Mouse (Mus musculus): ENCODE data around the gene Dazap1. TPM values are rescaled to one million over a fixed set of nuclear protein-coding genes. Genes with fewer than 3 reads are reported as not detected.

Dazap1 gene
- total RNA-seq, 1 experiment, result 154 TPM

DNA sequence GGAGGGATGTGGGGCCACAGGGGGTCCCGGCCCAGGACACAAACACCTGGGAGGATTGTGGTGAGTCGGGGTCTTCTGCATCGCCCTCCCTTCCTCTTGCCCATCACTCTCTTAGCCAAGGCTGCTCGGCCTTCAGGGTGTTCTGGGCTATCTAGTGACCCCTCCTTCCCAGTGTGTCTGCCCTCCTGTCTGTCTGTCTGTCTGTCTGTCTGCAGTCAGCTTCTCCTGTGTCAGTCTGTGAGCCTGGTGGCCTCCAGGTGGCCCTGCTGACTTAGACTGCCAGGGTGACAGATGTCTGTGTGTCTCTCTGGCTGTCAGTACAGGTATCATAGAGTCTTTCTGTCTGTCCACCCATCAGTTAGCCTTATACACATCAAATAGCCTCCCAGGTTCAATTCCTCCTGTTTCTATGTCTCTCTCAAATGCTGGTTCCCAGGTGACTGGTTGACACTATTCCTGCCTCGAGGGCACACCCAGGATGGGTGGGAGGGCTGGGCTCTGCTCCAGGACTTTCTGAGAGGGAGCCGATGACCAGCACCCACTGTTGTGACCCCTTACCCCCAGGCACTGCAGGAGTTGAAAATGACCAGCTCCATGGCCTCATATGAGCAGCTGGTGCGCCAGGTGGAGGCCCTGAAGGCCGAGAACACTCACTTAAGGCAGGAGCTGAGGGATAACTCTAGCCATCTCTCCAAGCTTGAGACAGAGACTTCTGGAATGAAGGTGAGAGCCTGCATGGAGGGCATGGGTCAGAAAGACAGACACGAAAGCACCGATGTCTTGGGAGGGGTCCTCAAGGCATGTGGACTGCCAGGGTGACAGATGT lies 40.2 kb downstream of the Dazap1 start:
- H3K27ac ChIP-seq (ENCODE audit: insufficient read depth, low read depth, low read length, poor library complexity, severe bottlenecking), result no peak overlapping the region
- in situ Hi-C loops (cut with MboI; ENCODE audit: low sequenced_read_pairs in 2 of 2, unreplicated experiment in 2 of 2), result no loop called here
- no peak for DNase-seq (ENCODE audit: low read depth, low spot score)
- no peaks in the 10 kb centered on the region for H3K36me3 ChIP-seq (ENCODE audit: control insufficient read depth, insufficient read depth, low read length, poor library complexity, severe bottlenecking)
- TF ChIP-seq ZC3H11A (IDR thresholded peaks at IDR 0.05; ENCODE audit: borderline replicate concordance, low read depth, low read length), result no peak
- TF ChIP-seq CHD2 (IDR thresholded peaks at IDR 0.05; ENCODE audit: low read depth, low read length), result no peak
- no peak for TF ChIP-seq ZNF384 (IDR thresholded peaks at IDR 0.05; ENCODE audit: low read depth, low read length)
- TF ChIP-seq MAFK (IDR thresholded peaks at IDR 0.05; ENCODE audit: insufficient read depth, low read depth, low read length), result no peak
- TF ChIP-seq HCFC1 (IDR thresholded peaks at IDR 0.05; ENCODE audit: borderline replicate concordance, insufficient read depth, low read length), result no peak
- H3K4me3 ChIP-seq (ENCODE audit: insufficient read depth in 1 of 2, low read depth in 1 of 2, low read length in 2 of 2, poor library complexity in 1 of 2, severe bottlenecking in 1 of 2), result no peak overlapping the region
- H3K9ac ChIP-seq (ENCODE audit: insufficient read depth, low read depth, low read length, poor library complexity, severe bottlenecking), result no peak overlapping the region
- peaks cover 0 to 6% of the 10 kb centered on the region in 2 experiments; a peak in 2 of 4 replicates for H3K4me1 ChIP-seq (ENCODE audit: control insufficient read depth in 2 of 2, insufficient read depth in 2 of 2, low read length in 2 of 2, poor library complexity in 1 of 2)
- no peaks in the 10 kb centered on the region for H3K9me3 ChIP-seq (ENCODE audit: control insufficient read depth, insufficient read depth, low read depth, low read length)

DNA sequence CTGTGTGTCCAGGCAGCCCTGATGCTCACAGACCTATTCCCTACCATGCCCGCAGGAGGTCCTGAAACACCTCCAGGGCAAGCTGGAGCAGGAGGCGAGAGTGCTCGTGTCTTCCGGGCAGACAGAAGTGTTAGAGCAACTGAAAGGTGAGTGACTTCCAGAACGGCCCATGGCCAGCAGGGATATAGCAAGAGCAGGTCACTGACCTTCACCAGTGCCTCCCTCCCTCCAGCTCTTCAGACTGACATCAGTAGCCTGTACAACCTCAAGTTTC lies 40.7 kb downstream of the Dazap1 start:
- no peak for DNase-seq (ENCODE audit: low read depth, low spot score)
- Histone ChIP-seq H3K4me3 (ENCODE audit: insufficient read depth in 1 of 2, low read depth in 1 of 2, low read length in 2 of 2, poor library complexity in 1 of 2, severe bottlenecking in 1 of 2) (no peak overlapping the region), H3K27ac (ENCODE audit: insufficient read depth, low read depth, low read length, poor library complexity, severe bottlenecking) (no peak overlapping the region), H3K4me1 (ENCODE audit: control insufficient read depth in 2 of 2, insufficient read depth in 2 of 2, low read length in 2 of 2, poor library complexity in 1 of 2) (peaks cover 0 to under 1% of the 10 kb centered on the region in 2 experiments; a peak in 2 of 4 replicates), H3K36me3 (ENCODE audit: control insufficient read depth, insufficient read depth, low read length, poor library complexity, severe bottlenecking) (no peaks in the 10 kb centered on the region), H3K9ac (ENCODE audit: insufficient read depth, low read depth, low read length, poor library complexity, severe bottlenecking) (no peak overlapping the region), H3K9me3 (ENCODE audit: control insufficient read depth, insufficient read depth, low read depth, low read length) (no peaks in the 10 kb centered on the region)
- in situ Hi-C loops (cut with MboI; ENCODE audit: low sequenced_read_pairs in 2 of 2, unreplicated experiment in 2 of 2), result no loop called here
- TF ChIP-seq ZC3H11A (IDR thresholded peaks at IDR 0.05; ENCODE audit: borderline replicate concordance, low read depth, low read length), result no peak
- no peak for TF ChIP-seq ZNF384 (IDR thresholded peaks at IDR 0.05; ENCODE audit: low read depth, low read length)
- no peak for TF ChIP-seq HCFC1 (IDR thresholded peaks at IDR 0.05; ENCODE audit: borderline replicate concordance, insufficient read depth, low read length)
- TF ChIP-seq CHD2 (IDR thresholded peaks at IDR 0.05; ENCODE audit: low read depth, low read length), result no peak
- no peak for TF ChIP-seq MAFK (IDR thresholded peaks at IDR 0.05; ENCODE audit: insufficient read depth, low read depth, low read length)

DNA sequence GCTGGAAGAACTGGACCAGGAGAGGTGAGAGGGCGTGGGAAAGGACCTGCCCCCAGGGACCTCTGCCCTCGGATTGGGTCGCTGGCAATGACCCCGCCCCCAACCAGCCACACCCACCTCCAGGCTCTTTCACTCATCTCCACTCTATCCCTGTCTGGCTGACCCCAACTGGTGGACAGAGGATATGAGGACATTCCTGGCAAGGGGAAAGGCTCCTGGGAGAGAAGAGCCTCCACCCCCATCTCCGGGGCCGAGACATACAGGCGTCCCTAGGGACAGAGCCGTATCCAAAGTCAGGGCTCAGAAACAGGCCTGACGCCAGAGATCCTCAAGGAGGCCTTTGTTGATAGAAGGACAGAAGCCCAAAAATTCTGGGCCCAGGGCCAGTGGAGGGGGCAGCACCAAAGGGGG lies 41.2 kb downstream of the Dazap1 start:
- Histone ChIP-seq H3K9ac (ENCODE audit: insufficient read depth, low read depth, low read length, poor library complexity, severe bottlenecking) (no peak overlapping the region), H3K27ac (ENCODE audit: insufficient read depth, low read depth, low read length, poor library complexity, severe bottlenecking) (no peak overlapping the region), H3K4me3 (ENCODE audit: insufficient read depth in 1 of 2, low read depth in 1 of 2, low read length in 2 of 2, poor library complexity in 1 of 2, severe bottlenecking in 1 of 2) (no peak overlapping the region), H3K36me3 (ENCODE audit: control insufficient read depth, insufficient read depth, low read length, poor library complexity, severe bottlenecking) (no peaks in the 10 kb centered on the region), H3K9me3 (ENCODE audit: control insufficient read depth, insufficient read depth, low read depth, low read length) (no peaks in the 10 kb centered on the region), H3K4me1 (ENCODE audit: control insufficient read depth in 2 of 2, insufficient read depth in 2 of 2, low read length in 2 of 2, poor library complexity in 1 of 2) (no peaks in the 10 kb centered on the region; a peak in 1 of 4 replicates)
- no peak for DNase-seq (ENCODE audit: low read depth, low spot score)
- TF ChIP-seq HCFC1 (IDR thresholded peaks at IDR 0.05; ENCODE audit: borderline replicate concordance, insufficient read depth, low read length), result no peak
- no peak for TF ChIP-seq ZNF384 (IDR thresholded peaks at IDR 0.05; ENCODE audit: low read depth, low read length)
- TF ChIP-seq CHD2 (IDR thresholded peaks at IDR 0.05; ENCODE audit: low read depth, low read length), result no peak
- TF ChIP-seq ZC3H11A (IDR thresholded peaks at IDR 0.05; ENCODE audit: borderline replicate concordance, low read depth, low read length), result no peak
- no peak for TF ChIP-seq MAFK (IDR thresholded peaks at IDR 0.05; ENCODE audit: insufficient read depth, low read depth, low read length)
- in situ Hi-C loops (cut with MboI; ENCODE audit: low sequenced_read_pairs in 2 of 2, unreplicated experiment in 2 of 2), result no loop called here

DNA sequence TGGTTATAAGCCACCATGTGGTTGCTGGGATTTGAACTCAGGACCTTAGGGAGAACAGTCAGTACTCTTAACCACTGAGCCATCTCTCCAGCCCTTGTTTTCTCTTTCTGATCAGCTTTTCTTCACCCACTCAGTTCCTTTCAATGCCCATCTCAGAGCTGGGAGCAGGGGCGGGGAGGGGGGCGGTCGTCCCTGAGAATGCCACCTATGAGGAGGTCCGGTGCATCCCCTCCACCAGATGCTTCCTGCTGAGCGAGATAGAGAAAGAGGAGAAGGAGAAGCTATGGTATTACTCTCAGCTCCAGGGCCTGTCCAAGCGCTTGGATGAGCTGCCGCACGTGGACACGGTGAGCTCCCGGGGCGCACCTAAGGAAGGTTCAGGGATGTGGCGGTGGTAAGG lies 43.2 kb downstream of the Dazap1 start:
- in situ Hi-C loops (cut with MboI; ENCODE audit: low sequenced_read_pairs in 2 of 2, unreplicated experiment in 2 of 2), result no loop called here
- H3K4me3 ChIP-seq (ENCODE audit: insufficient read depth in 1 of 2, low read depth in 1 of 2, low read length in 2 of 2, poor library complexity in 1 of 2, severe bottlenecking in 1 of 2), result peak overlapping the region; percentile 70 to 88
- no peaks in the 10 kb centered on the region for H3K9me3 ChIP-seq (ENCODE audit: control insufficient read depth, insufficient read depth, low read depth, low read length)
- TF ChIP-seq CHD2 (IDR thresholded peaks at IDR 0.05; ENCODE audit: low read depth, low read length) (no peak), HCFC1 (IDR thresholded peaks at IDR 0.05; ENCODE audit: borderline replicate concordance, insufficient read depth, low read length) (no peak), ZC3H11A (IDR thresholded peaks at IDR 0.05; ENCODE audit: borderline replicate concordance, low read depth, low read length) (no peak), MAFK (IDR thresholded peaks at IDR 0.05; ENCODE audit: insufficient read depth, low read depth, low read length) (no peak), ZNF384 (IDR thresholded peaks at IDR 0.05; ENCODE audit: low read depth, low read length) (no peak)
- no peaks in the 10 kb centered on the region for H3K4me1 ChIP-seq (ENCODE audit: control insufficient read depth in 2 of 2, insufficient read depth in 2 of 2, low read length in 2 of 2, poor library complexity in 1 of 2)
- no peak for DNase-seq (ENCODE audit: low read depth, low spot score)
- H3K27ac ChIP-seq (ENCODE audit: insufficient read depth, low read depth, low read length, poor library complexity, severe bottlenecking), result no peak overlapping the region
- H3K9ac ChIP-seq (ENCODE audit: insufficient read depth, low read depth, low read length, poor library complexity, severe bottlenecking), result peak overlapping the region; percentile 42; the same call in 1 of the 2 replicates
- no peaks in the 10 kb centered on the region for H3K36me3 ChIP-seq (ENCODE audit: control insufficient read depth, insufficient read depth, low read length, poor library complexity, severe bottlenecking)

Data from ES-E14 (cell line).